Mouse (Mus musculus) right cerebral cortex, postnatal 25 days (tissue): ENCODE results near the gene Fam181a.

Experiments used
- DNase-seq: peaks from one replicate; pipeline ENCODE4 v3.0.0; 2022

Gene Fam181a

DNA sequence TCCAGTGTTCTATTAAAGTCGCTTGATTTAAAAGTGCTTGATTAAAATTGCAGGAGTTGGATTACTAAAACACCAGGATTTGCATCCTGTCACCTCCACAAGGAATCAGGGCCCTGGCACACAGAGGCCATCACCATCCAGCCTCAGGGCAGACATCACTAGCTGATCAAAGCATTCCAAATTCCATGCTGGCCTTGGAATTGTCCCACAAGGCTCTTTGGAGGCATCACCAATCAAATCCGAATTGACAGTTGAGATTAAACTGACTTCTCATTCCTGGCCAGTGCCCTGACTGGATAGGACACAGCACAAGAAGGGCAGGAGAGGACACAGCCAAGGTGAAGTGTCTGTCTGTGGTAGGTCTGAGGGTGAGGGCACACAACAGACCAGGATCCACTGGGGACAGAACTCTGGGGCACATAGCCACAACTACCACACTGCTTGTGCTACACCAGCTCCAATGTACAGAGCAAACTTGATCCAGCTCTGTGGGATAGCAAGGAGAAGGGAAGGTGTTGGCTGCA, at the start of gene Fam181a:
Gene Fam181a, plus strand, starts transcription at position 232 of the 524 bp plus-strand sequence.
- no peak for DNase-seq

DNA sequence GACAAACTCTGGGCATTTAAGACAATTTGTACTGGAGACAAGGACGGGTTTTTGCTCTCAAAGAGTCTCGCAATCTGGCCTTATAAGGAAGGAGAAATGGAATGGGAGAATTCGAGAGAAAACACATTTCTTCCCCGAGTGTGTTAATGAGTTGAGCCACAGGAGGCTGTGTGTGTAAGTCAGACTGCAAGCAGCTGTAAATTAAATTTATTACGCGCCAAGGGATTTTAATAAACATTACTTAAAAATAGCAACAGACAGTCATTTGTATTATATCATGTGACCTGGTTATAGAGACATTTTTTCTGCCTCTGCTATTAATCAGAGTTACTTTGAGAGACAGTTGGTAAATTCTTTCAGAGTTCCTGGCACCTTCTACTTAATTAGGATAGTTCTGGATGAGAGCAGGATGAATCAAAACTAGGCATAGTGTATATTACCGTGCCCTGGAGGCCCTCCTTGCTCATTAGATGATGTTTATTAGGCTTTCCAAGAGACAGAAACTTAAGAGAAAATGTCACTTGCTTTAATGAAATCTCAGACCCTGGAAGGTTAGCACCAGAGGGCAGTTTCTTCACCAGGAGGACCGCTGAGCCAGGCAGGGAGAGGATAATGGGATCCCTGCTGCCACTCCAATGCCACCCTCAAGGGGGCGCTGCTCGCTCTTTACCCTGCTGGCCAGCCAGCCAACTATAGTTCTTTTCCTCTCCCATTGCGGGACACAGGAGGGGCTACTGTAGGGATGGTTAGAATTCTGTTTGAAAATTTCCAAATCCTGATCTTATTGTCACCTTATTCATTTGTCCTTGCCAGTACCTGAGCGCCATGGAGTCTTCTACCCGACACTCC, 48.5 kb upstream of the Fam181a start:
- no peak for DNase-seq

DNA sequence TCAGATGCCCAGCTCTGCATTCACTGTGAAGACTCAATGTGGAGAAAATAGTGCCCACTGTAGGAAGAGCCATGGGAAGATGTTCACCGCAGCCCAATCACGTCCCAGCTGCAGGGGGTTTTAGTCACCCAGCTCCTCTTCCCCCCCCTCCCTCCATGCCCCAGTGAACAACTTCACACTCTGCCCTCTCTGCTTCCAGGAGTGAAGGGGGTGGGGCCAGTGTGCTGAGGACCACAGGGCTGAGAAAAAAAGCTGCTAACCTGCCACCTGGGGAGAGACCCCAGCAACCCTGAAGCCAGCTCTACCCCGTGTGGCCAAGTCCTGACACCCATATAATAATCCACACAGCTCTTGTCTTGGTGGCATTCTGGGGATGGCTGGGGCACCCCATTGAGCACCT, 44.2 kb upstream of the Fam181a start:
- DNase-seq = no peak

DNA sequence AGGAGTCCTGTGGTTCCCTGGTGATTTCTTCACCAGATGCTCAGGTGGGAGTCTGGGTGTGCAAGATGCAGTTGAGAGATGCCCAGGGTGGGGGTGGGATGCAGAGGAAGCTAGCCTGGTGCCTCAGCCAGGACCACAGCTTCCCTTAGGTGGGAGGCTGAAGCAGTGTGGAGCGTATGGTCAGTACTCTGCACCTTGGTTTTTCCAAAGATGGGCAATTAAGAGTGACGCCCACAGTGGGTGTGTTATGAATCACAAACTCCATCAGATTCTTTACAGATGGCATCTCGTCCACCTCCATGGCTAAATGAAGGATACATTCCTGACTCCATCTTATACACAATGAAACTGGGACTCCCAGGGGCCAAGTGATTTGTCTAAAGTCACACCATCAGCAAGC, 38.6 kb upstream of the Fam181a start:
- no peak for DNase-seq

DNA sequence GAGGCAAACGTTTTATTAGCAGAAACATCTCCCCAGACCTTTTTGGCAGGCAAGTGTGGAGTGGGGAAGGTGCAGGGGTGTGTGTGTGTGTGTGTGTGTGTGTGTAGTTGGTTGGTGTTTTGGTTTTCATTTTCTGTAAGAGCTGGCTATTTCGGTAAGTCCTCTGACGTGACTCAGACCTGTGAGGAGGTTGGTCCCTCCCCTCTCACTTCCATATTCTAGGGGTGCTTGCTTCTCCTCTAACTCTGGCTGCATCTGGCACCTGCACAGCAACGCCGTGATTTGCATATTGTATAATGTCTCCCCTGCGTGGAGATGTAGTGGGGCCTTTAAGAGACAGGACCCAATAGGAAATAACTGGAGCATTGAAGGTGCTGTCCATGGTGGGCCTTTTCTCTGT, 37.7 kb upstream of the Fam181a start:
- no peak for DNase-seq

DNA sequence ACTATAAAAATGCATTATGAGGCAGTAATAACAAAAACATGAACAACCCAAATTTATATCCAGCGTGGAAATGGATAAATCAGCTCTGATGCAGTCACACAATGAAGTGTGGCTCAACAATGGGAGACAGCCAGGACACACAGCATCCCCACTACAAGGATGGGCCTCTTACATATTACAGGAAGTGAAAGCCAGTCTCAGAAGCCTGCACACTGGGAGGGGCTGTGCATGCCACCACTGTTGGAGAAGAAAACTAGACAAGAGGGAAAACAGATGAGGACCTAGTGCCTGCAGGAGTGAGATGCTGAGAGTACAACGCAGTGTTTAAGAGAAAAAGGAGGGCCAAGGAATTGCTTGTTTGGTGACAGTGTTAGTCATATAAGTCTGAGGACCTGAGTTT, 37.0 kb upstream of the Fam181a start:
- no peak for DNase-seq

DNA sequence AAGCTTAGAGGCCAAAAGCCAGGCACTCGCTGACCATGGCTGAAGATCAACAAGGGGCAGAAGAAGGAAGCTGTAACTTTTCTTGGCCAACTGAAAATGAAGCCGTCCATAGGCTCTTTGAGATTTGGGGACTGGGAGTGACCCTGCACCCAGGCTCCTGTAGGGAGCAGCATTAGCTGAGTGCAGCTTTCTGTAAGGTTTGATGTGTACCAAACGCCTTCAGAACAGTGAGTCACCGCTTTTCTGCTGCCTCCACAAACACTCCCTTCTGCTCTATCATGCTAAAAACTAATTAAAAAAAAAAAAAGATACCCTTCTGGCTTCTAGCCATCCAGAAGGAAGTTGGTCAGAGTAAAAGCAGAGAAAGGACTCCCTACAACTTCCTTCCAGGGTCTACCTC, 34.4 kb upstream of the Fam181a start:
- DNase-seq = peak; percentile 52

DNA sequence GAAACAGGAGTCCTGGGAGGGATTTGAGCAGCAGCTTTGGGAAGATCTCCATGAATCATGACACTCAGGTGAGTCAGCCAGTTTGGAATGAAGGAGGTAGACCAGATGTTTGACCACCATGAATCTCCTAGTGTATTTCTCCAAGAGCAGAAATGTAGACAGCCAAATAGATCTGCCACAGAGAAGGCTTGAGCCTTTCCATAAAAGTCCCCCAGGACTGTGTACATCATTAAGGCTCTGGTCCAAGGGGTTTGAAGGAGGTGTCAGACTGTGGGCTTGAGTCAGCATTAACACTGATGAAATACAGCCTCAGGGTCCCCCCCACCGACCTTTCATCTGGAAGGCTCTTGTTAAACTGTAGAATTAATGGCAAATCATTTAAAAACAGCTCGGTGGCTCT, 29.3 kb upstream of the Fam181a start:
- DNase-seq = no peak

DNA sequence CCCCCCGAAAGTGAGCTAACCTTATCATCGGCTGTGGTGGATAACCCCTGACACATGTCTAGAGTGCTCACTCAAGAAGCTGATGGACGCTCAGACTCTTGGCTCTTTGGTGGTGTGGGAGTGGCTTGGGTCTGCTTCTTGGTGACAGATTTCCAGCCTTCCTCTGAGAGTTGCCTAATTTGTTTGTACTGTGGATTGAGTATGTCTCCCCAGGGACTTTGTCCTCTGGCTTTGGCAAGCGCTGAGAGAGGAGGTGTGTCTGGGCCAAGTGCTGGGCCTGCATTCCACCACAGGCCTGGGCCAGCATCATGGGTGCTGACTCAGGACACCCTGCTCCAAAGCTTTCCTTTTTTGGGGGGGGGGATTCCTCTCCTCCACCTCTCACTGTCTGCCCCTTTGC, 28.9 kb upstream of the Fam181a start:
- DNase-seq = no peak

DNA sequence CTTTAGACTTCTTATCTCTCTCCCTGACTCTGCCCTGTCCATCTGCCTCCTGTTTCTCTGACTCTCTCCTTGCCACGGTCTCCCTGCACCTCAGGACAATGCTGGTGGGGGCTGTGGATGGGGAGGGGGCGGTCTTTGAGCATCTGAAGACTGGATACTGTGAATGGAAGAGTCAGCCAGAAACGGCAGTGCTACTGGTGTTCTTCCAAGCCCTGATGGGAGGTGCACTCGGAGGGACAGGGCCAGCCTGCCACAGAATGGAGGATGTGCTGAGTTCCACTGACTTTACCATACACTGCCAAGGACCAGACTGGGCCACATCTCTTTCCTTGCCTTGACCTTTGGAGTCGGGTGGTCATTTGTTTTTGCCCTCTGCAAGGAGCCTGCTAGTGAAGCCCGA, 27.8 kb upstream of the Fam181a start:
- no peak for DNase-seq

DNA sequence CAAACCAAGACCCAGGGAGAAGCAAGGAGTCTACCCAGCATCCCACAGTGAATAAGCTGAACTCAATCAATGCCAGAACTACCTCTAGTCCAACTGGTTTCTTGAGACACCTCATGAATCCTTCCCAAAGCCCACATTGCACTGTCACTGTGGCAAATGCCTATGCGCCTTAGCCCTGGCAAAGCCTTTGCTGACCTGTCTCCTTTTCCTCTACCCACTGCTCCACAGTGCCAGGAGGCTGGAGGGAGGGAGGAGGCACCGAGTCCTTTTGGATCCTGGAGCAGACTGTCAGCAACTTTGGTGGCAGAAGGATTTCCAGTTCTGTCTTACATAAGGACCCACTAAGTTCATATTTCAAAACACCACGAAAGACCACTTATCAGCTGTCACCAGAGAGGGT, 27.4 kb upstream of the Fam181a start:
- no peak for DNase-seq

DNA sequence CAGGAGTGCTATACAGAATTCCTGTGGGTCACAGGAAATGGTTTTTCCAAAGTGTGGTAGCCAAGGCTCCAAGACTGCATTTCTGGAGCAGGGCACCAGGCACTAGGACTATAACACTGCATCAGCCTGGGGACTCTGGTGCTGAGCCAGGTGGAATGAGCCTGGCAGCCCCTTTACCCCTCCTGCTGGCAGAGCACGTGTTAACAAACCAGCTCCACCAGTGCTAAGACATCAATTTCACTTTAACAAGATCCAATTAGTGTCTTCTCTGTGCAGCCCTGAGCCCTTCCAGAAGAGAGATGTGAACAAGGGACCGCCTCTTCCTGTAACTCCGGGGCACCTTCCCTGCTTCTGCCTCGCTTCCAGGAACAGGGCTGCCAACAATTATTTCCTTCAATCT, 23.5 kb upstream of the Fam181a start:
- DNase-seq = no peak

DNA sequence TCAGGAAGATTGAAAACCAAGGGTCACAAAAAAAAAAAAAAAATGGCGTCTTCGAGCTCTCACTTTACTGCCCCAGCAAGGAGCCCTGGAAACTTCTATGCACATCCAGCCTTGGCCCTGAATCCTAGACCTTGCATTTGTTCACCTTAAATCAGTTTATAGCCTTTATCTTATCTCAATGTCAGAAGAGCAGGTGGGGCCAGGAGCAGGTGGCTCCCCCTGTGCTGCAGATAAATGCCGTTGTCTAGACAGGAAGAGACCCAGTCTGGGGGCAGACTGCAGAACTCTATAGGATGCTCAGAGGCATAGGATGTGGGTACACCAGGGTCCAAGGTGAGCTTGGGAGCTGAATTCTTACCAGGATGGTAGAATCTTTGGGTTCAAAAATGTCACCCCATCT, 18.4 kb upstream of the Fam181a start:
- no peak for DNase-seq

DNA sequence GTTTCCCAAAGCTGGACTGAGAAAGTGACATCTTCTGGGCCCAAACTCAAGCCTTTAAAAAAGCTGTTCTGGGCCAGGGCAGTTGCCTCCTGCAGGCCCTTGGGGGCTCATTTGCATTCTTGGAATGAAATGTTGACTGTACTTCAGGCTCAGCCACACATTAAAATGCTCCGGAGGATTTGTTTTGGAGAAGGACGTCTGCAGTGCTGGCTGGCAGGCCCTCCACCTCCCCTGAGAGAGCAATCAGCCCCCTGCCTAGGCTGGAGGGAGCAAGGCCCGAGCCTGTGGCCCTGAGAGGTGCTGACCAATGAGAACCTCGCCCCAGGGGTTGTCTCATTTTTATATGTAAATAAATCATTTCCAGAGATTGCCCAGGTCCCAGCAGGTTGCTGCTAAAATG, 14.5 kb upstream of the Fam181a start:
- DNase-seq = no peak

DNA sequence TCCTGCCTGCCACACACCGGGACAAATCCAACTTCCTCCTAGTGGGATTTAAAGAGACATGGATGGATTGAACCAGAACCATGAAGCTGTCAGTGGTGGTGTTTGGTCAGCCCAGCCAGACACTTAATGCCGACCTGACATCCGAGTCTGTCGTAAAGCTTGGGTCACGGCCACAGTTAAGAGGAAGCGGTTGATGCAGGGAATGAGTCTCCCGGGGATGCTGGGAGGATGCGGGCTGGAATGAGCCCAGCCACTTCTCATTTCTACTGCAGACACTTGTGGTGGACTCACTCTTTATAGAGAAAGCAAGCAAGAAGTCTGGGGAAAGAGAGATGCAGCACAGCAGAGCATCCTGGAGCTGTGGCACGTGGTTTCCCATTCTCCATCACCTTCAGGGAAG, 10.3 kb upstream of the Fam181a start:
- DNase-seq = no peak

DNA sequence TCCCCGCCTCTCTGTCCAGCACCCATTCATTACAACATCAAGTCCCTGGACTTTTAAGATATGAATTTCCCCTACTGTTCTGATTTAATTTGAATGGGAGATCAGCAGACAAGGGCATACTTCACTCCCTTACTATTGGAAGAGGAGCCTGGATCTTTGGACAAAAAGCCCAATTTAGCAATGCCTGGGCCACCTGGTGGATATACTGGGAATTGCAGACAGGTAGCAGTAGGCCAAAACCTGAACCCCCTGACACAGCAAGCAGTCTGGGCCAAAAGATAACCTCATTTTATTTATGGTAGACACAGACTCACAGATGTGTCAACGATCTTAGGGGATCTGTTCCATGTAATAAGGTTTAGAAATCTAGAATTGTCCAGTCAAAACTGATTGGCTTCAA, 9.1 kb upstream of the Fam181a start:
- DNase-seq = peak; percentile 44

DNA sequence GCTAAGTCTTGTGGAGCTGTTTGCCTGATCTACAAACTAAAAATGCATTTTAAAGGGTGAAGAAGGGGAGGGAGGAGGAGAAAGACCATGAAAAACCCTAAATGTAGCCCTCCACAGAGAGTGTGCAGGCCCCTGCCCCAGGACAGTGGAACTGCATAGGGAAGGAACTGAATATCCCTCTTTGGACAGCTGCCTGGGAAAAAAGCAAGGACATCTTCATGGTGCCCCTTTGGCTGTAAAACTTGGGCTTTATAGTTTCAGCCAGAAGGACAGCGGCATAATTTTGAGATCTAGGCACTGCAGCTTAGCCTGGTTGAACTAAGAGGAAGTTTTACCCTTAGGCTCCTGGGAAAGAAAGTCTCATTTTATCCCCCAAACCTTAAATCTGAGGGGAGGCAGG, 7.8 kb upstream of the Fam181a start:
- DNase-seq = no peak

DNA sequence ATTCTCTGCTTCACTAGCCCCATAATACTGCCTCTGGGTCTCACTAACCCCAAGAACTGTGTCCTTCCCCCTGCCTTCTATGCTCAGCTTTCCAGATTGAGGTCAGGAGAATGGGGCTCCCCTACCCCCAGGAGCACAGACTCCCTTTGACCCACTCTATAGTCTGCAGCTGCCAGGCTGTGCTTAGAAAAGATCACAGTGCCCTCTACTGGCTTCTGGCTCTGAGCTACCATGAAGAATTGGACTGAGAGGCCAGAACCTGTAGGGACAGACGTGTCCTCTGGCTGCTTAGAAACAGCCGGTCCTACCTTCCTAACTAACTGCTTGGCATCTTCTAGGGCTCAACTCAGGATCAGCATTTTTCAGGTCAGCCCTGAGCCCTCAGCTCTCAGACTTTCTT, 4.6 kb upstream of the Fam181a start:
- no peak for DNase-seq

DNA sequence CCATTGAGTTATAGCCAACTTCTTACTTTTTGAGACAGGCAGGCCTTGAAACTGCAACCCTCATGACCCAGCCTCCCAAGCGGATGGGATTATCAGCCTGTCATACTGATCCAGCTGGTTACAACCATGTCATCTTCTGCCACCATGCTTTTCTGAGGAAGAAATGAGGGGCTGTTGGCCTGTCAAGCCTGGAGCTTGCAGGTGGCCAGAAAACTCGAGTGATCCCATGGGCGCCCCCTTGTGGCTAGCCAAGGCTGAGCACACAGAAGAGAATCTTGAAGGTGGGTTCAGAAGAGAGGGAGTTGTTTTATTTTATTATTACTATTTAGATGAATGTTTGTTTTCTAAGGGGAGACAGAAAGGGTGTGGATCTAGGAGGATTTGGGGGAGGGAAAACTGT, 4.1 kb upstream of the Fam181a start:
- DNase-seq = peak; percentile 34

DNA sequence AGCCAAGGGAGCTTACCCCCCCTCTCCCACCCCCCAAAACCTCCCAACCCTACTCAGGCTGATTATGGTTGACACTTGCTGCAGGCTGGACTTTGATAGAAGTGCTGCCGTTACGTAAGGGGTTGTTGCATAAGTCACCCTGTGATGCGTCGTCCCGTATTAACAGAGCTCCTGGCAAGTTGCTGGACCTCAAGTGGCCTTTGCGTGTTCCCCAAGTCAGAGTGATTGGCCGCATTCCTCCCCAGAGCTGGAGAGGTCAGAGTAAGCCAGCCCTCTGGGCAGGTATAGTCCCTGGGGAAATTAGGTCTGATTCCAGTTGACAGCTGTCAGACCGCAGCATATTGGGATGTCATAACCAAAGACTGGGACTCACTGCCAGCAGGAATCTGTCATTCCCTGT, 1.1 kb downstream of the Fam181a start:
- DNase-seq = no peak

DNA sequence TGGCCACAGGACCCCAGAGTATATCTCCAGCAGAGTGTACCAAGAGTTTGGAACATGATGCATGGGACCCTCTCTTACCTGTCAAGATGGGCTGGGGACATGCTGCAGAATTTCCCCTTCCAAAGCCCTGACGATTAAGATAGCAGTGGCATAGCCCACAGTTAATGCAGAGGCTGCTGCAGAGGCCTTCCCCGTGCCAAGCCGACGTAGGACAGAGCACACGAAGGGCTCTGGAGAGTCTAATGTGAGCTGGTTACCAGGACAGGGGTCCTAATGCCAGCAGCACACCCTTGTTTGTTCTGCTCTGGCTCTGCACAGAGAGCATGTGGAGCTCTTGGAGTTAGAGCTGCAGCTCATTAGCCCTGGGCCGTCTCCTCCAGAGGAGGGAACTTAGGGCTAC, 2.5 kb downstream of the Fam181a start:
- no peak for DNase-seq

DNA sequence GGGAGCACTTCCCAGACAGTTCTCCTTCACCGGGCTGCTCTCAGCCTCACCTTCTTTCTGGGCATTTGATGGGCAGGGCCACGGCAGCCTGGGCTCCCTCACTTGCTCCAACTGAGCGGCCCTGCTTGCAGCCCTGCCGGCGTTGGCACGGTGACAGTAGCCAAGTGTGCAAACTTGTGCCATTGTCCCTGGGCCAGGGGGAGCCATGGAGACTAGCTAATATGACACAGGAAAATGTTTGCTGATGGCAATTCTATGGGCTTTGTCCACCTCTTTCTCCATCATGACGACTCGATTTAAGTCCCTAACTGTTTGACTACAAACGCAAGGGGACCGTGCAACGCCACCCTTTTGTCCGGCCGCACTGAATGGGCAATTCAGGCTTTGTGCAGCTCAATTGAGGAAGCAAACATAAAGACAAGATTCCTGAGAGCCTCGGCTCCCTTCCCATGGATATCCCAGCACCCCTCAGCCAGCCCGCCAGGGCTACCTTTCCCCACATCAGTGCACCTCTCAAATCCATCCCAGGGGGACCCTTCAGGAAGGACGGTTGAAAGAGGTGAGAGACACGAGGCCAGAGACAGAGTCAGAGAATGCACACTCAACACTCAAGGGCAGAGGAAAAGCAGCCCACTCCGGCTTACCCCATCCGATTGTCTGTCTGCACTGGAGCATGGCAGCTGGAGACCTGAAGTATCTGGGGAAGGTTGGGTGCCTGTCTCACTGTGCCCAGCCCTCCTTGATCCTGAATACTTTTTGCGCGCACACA, 3.3 kb downstream of the Fam181a start:
- DNase-seq = no peak

DNA sequence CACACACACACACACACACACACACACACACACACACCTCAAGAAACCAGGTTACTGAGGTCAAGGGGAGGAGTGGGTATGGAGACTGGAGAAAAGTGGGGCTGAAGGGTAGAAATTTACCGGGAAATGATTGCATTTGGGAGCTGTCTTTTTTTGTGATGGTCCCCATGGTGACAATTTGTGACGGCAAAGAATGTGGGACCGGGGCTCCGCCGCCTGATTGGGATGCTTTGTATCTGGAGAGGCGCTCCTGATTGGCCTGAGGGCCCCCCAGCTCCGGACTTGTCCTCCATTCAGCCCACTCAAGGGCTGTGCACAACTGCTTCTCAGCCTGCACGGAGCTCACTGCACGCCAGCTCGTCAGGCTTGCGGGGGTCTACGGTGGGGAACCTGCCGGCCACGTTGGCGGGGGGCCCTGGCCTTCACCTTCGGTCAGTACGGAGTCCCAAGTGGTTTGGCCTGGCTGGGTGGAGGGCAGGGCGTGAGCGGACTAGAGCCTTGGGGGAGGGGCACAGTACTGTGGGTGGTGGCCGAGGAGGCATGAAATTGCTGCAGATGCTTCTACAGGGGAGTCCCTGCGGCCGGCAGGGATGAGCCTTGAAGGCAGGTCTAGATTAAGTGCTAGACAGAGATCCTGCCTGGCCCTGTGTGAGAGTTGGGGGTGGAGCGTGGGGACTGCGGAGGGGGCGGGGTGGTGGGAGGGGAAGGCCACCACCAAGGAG, 4.0 kb downstream of the Fam181a start:
- DNase-seq = no peak
